Mouse (Mus musculus) lung, embryonic 14.5 days (tissue): ENCODE measurements around the gene Isx. TPM values are rescaled to one million over a fixed set of nuclear protein-coding genes. Genes with fewer than 3 reads are reported as not detected.

Experiments
- ATAC-seq: fragments of 200-750 bp; cut with Nextera tagmentation; 2 replicates; pipeline ENCODE4 v1.8.0; 2017; ENCODE audit warnings: mild to moderate bottlenecking, moderate TSS enrichment, moderate library complexity; ENCODE audit not compliant: insufficient read depth
- DNase-seq: peaks from one replicate; pipeline ENCODE4 v3.0.0-alpha.2; 2015
- H3K27ac ChIP-seq: fragments of 300-500 bp; sonication (generic); 2 replicates; pipeline ENCODE4 v1.5.1; 2014; ENCODE audit warnings: low read depth, mild to moderate bottlenecking, moderate library complexity
- H3K27me3 ChIP-seq: fragments of 300-500 bp; sonication (generic); 2 replicates; pipeline ENCODE4 v1.6.1; 2014; ENCODE audit warnings: low read length, control low read depth; ENCODE audit not compliant: insufficient read depth
- H3K36me3 ChIP-seq: fragments of 300-500 bp; sonication (generic); 2 replicates; pipeline ENCODE4 v1.6.1; 2014; ENCODE audit warnings: control low read depth; ENCODE audit not compliant: insufficient read depth
- H3K4me1 ChIP-seq: fragments of 300-500 bp; sonication (generic); 2 replicates; pipeline ENCODE4 v1.6.1; 2014; ENCODE audit warnings: antibody characterized with exemption, control low read depth; ENCODE audit not compliant: insufficient read depth
- H3K4me2 ChIP-seq: fragments of 300-500 bp; sonication (generic); 2 replicates; pipeline ENCODE4 v1.6.1; 2014; ENCODE audit warnings: mild to moderate bottlenecking
- H3K4me3 ChIP-seq: fragments of 300-500 bp; sonication (generic); 2 replicates; pipeline ENCODE4 v1.5.1; 2014; ENCODE audit warnings: low read depth, low read length
- H3K9ac ChIP-seq: fragments of 300-500 bp; sonication (generic); 2 replicates; pipeline ENCODE4 v1.6.1; 2014
- H3K9me3 ChIP-seq: fragments of 300-500 bp; sonication (generic); 2 replicates; pipeline ENCODE4 v1.6.1; 2016; ENCODE audit warnings: low read depth, low read length, control low read depth
- CTCF ChIP-seq: IDR thresholded peaks from 2 replicates; pipeline ENCODE4 v1.5.1; 2016; ENCODE audit warnings: antibody characterized with exemption, low read depth
- WGBS: fragments of 180-500 bp; shearing (Covaris S2); extraction: QIAGEN DNeasy Blood & Tissue Kit; methylation state at CpG from one replicate; pipeline ENCODE4 v1.1.7; 2014; 5-methylcytosine and 5-hydroxymethylcytosine counted together
- polyA plus RNA-seq: library from polyadenylated mRNA; unstranded; fragments of >200 nt; fragmentation: Nextera tagmentation; extraction: Ambion mirVana; gene quantifications from 2 replicates; pipeline ENCODE4 v1.2.1, GENCODE M21; 2014

The Isx gene
- not detected in 2 replicates for polyA plus RNA-seq

DNA sequence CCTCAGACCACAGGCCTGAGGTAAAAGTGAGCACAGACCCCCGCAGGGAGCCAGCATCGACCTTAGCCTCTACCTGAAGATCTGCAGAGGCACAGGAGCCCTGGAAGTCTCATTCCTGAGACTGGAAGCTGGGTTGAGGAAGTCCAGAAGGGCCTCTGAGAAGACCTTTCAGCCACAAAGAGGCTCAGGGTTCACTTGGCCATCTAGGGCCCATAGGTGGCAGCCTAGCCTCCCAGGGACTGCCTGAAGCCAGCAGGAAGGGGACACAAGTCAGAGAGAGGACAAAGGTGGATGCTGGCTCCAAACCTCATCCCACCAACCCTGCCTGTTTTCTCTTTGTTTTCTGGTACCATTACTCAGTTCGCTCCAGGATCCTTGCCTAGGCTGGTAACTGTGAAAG lies at the start of gene Isx:
Gene Isx (plus strand): TSS at position 234 of the 400 bp plus-strand sequence.
- Histone ChIP-seq H3K9ac (no peak within 1 kb of the TSS), H3K27ac (no peak within 1 kb of the TSS), H3K27me3 (no peaks in the 10 kb centered on the region), H3K36me3 (no peaks in the 10 kb centered on the region), H3K9me3 (no peaks in the 10 kb centered on the region), H3K4me3 (no peak within 1 kb of the TSS), H3K4me2 (no peak within 1 kb of the TSS), H3K4me1 (no peaks in the 10 kb centered on the region)
- ATAC-seq (no peak), DNase-seq (no peak)
- TF ChIP-seq CTCF = no peak
- WGBS = 84% methylated on average over 3 of the region's 3 CpGs

DNA sequence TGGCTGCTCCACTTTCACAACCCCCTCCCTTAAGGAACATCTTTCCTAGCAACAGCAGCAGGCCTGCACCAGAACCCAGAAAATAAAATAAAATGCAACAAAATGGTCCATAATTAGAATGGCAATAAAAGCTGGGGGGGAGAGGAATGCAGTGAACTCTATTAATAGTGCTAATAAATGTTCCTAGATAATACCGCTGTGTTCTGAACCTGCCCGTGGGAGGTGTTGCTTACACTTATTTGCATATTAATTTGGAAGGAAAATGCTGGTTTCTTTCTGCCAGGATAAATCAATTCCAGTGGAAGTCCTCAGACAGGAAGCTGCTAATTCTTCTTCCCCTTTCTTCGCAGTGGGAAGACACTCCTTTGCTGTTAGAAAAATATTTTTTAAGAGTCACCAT lies 45.3 kb upstream of the Isx start:
- H3K4me3 ChIP-seq = no peak overlapping the region
- no peaks in the 10 kb centered on the region for H3K4me1 ChIP-seq
- no peak for DNase-seq
- no peaks in the 10 kb centered on the region for H3K27me3 ChIP-seq
- H3K9ac ChIP-seq = no peak overlapping the region
- WGBS = 69% methylated on average over 3 of the region's 3 CpGs
- no peak overlapping the region for H3K27ac ChIP-seq
- H3K36me3 ChIP-seq = no peaks in the 10 kb centered on the region
- no peak overlapping the region for H3K4me2 ChIP-seq
- no peak for ATAC-seq
- no peaks in the 10 kb centered on the region for H3K9me3 ChIP-seq
- no peak for TF ChIP-seq CTCF

DNA sequence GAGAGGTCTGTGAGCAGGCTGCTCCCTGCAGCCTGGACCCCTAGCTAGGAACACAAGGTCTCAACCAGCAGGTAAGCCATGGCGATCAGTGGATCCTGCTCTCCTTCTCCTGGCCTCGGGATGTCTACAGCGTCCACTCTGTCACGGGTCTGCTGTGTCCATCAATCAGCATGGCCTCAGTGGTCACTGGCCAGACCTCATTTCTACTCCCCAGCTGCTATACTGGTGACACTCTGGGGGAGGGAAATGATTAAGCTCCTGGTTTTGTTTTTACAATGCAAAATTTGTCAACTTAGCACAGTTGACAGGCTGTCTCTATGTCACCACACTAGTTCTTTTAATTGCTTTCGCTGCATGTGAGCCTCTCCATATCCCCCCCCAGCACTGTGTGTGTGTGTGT lies 41.7 kb upstream of the Isx start:
- DNase-seq (no peak), ATAC-seq (no peak)
- H3K36me3 ChIP-seq = no peaks in the 10 kb centered on the region
- H3K4me1 ChIP-seq = no peaks in the 10 kb centered on the region
- H3K9me3 ChIP-seq = no peaks in the 10 kb centered on the region
- H3K9ac ChIP-seq = no peak overlapping the region
- 35% methylated on average over 5 of the region's 5 CpGs for WGBS
- no peak overlapping the region for H3K4me2 ChIP-seq
- no peak overlapping the region for H3K27ac ChIP-seq
- TF ChIP-seq CTCF = no peak
- no peak overlapping the region for H3K4me3 ChIP-seq
- H3K27me3 ChIP-seq = no peaks in the 10 kb centered on the region

DNA sequence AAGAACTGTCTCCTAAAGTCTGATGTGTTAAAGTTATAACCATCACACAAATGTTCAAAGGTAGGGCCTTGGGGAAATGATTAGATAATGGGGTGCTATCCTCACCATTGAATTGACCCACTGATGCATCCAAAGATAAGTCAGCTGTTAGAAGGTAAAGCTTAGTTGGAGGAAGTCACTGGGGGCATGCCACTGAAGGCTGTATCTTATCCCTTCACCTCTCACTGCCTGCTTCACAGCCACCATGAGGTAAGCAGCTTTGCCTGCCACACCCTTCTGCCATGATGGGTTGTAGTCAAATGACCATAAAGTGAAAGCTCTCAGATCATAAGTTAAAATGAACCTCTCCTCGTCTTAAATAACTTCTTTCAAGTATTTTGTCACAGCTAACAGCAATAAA lies 38.7 kb upstream of the Isx start:
- H3K36me3 ChIP-seq = no peaks in the 10 kb centered on the region
- no peak overlapping the region for H3K9ac ChIP-seq
- no peaks in the 10 kb centered on the region for H3K27me3 ChIP-seq
- ATAC-seq = no peak
- H3K4me2 ChIP-seq = no peak overlapping the region
- H3K4me1 ChIP-seq = no peaks in the 10 kb centered on the region
- H3K9me3 ChIP-seq = no peaks in the 10 kb centered on the region
- 55% methylated on average over 1 of the region's 1 CpGs for WGBS
- DNase-seq = no peak
- no peak for TF ChIP-seq CTCF
- no peak overlapping the region for H3K27ac ChIP-seq
- H3K4me3 ChIP-seq = no peak overlapping the region

DNA sequence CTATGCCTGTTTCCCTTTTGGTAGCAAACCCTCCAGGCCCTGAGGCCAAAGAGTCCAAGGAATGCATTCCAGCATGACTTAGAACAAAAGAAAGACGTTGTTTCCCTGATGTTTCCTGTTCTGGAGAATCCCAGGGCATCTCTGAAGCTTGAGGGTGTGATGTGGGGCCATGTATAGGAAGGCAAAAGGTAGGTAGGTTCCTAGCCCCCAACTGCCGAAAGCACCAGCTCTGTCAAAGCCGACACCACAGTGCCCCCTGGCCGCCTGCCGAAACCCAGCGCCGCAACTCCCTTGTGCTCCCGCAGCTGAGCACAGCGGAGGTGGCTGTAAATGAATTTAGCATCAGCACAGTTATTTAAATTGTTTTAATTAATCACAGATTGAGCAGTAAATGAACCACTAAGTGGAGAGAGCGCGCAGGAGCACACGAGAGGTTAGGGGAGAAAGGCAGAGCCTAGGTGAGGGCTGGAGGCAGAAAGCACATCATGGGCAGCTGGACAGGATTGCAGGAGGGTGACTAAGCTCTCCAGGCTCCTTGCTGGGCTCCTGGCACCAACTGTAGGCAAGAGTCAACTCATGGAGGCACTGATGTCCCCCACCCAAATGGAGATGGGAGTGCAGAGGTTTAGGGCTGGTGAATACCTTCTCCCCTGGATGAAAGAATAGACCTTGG lies 25.5 kb upstream of the Isx start:
- Histone ChIP-seq H3K9me3 (no peaks in the 10 kb centered on the region), H3K36me3 (no peaks in the 10 kb centered on the region), H3K4me3 (no peak overlapping the region), H3K27ac (no peak overlapping the region), H3K27me3 (no peaks in the 10 kb centered on the region), H3K4me1 (no peaks in the 10 kb centered on the region), H3K9ac (no peak overlapping the region), H3K4me2 (no peak overlapping the region)
- TF ChIP-seq CTCF = peak; percentile 34; the same call in 1 of the 2 replicates
- 25% methylated on average over 12 of the region's 12 CpGs for WGBS
- no peak for DNase-seq
- no peak for ATAC-seq

DNA sequence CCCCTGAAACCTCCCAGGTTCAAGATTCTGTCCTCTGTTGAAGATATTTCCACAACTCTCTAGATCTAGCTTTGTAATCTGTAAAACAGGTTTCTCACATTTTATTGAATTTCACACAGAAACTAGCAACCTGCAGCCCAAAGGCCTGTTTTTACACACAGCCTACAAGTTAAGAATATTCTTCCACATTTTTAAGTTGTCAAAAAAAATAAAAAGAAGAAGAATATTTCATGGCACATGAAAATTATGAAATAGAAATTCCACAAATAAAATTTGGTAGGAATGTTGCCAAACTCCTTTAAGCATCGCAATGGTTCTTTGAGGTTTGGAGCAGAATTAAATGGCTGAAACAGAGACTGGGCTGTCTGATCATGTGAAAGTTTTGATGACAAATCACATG lies 24.3 kb upstream of the Isx start:
- no peak for DNase-seq

DNA sequence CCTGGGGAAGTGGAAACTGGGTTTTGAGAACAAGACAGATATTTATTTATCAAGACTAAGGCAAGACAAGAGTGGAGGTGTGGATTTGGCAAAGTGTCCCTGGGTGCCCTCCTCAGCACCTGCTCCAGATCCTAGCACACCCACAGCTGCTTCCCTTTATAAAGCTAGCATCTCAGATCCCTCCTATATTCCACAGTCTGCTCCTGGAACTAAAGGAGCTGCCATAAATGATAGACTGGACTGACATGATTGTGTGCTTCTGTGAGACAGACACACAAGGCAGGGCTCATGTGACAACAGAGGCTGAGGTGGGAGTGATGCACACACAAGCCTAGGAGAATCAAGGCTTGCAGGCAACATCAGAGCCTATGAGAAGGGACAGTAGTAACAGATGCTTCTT lies 22.0 kb upstream of the Isx start:
- ATAC-seq = no peak
- no peaks in the 10 kb centered on the region for H3K4me1 ChIP-seq
- H3K27me3 ChIP-seq = no peaks in the 10 kb centered on the region
- no peak overlapping the region for H3K27ac ChIP-seq
- no peaks in the 10 kb centered on the region for H3K36me3 ChIP-seq
- H3K9ac ChIP-seq = no peak overlapping the region
- H3K9me3 ChIP-seq = no peaks in the 10 kb centered on the region
- no peak for DNase-seq
- H3K4me3 ChIP-seq = no peak overlapping the region
- no peak overlapping the region for H3K4me2 ChIP-seq
- TF ChIP-seq CTCF = no peak

More for the DNA sequence above, 24.3 kb upstream of the Isx start:
- 85% methylated on average over 1 of the region's 1 CpGs for WGBS
- Histone ChIP-seq H3K36me3 (no peaks in the 10 kb centered on the region), H3K4me2 (no peak overlapping the region), H3K4me3 (no peak overlapping the region), H3K9ac (no peak overlapping the region), H3K9me3 (no peaks in the 10 kb centered on the region), H3K4me1 (no peaks in the 10 kb centered on the region), H3K27me3 (no peaks in the 10 kb centered on the region), H3K27ac (no peak overlapping the region)
- no peak for TF ChIP-seq CTCF
- no peak for ATAC-seq

DNA sequence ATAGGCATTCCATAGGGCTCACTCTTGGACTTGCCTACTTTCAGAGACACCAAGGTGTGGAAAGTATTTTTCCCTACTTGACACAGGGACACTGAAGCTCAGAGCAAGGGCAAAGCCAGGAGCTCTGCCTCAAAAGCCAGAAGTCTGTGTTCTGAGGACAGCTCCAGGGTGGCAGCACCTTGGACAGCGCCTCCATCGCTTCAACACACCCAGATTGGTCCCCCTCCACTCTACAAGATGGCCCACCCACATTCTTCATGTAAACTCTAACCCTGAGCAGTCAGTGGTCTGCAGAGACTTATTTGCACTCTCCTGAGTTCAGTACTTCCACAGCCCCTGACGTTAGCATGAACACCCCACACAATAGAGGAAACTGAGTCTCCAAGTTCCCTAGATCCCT lies 21.1 kb upstream of the Isx start:
- Histone ChIP-seq H3K4me2 (no peak overlapping the region), H3K36me3 (no peaks in the 10 kb centered on the region), H3K9ac (no peak overlapping the region), H3K4me3 (no peak overlapping the region), H3K9me3 (no peaks in the 10 kb centered on the region), H3K27me3 (no peaks in the 10 kb centered on the region), H3K27ac (no peak overlapping the region), H3K4me1 (no peaks in the 10 kb centered on the region)
- TF ChIP-seq CTCF = no peak
- 6% methylated on average over 3 of the region's 3 CpGs for WGBS
- ATAC-seq (0 out of 2 replicates have a peak, but pooled peaks have one; percentile 49), DNase-seq (peak; percentile 80)
